Mouse (Mus musculus) left cerebral cortex, postnatal 14 days (tissue): ENCODE data around the gene Gm49340. TPM values are rescaled to one million over a fixed set of nuclear protein-coding genes. Genes with fewer than 3 reads are reported as not detected.
"Not testable (repeated sequence)": the region's sequence is repeated elsewhere in the genome, so short reads cannot be mapped to it uniquely, and the experiment has no call there.

Experiments used
- DNase-seq, 2 experiments: peaks; one replicate each; pipeline ENCODE4 v3.0.0; 2021 to 2022; ENCODE audit warnings: low spot score in 2 of 2, mixed read lengths in 1 of 2
- intact Hi-C: fragments of 180-260 bp; cut with DNase I; formaldehyde crosslinking; loops from one replicate; pipeline ENCODE4 v1.15.1; 2025
- long read RNA-seq, 2 experiments: library from polyadenylated mRNA; stranded (forward); transcript quantifications; one replicate each; pipeline ENCODE4 v2.0.0; 2021
- total RNA-seq, 2 experiments: library from RNA; stranded (reverse); gene quantifications; 2 replicates each; pipeline ENCODE4 v1.2.3; 2021

Gm49340 gene
- not detected for total RNA-seq
- long read RNA-seq, experiment 1 = 0 reads
- long read RNA-seq, experiment 2 = 0 reads

DNA sequence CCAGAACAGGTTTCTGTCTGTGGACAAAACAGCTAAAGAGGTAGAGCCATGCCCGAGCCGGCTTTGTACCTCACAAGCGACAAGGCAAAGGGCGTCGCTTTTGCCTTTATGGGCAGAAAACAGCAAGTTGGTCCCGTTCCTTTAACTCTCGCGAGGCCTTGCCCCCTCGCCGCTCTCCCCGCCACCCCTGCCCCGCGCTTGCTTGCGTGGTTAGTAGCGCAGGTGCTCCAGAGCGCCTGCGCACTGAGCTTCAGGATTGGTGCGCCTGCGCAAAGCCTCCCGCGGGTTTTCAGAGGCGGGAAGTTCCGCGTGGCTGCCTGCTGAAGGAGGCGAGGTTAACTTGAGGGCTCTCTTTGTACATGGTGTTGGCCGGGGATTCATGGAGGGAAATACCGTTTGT is at the start of gene Gm49340, which contains the start of the genes Aspa and Spata22:
Gene Gm49340, plus strand, starts transcription at position 300 of the 400 bp plus-strand sequence.
Gene Aspa, minus strand, starts transcription at position 155 of the 400 bp plus-strand sequence.
Gene Spata22, plus strand, starts transcription at position 300 of the 400 bp plus-strand sequence.
- DNase-seq = no peak
- intact Hi-C loops = no loop called here

DNA sequence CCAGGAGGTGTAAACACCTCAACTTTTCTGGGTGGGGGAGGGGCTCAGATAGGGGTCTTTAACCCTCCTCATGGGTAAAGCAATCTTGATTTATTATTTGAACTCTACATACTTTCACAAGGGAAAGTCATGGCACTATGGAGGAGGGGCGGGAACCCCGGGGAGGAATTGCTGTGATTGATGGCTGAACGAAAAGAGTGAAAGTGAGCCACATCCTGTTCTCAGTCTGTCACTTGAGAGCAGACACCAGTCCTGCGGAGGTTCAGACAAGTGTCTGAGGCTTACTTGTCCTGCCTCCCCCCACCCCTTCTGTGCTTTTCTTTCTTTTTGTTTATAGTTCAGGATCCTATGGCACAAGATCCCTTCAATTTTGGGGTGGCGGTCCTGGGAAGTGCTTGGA is 48.8 kb upstream of the Gm49340 start:
- DNase-seq = no peak
- intact Hi-C loops = loop anchor here (1.0 kb wide), 1 partner anchor 142 kb away; the partner anchor contains the start of gene Haspin

DNA sequence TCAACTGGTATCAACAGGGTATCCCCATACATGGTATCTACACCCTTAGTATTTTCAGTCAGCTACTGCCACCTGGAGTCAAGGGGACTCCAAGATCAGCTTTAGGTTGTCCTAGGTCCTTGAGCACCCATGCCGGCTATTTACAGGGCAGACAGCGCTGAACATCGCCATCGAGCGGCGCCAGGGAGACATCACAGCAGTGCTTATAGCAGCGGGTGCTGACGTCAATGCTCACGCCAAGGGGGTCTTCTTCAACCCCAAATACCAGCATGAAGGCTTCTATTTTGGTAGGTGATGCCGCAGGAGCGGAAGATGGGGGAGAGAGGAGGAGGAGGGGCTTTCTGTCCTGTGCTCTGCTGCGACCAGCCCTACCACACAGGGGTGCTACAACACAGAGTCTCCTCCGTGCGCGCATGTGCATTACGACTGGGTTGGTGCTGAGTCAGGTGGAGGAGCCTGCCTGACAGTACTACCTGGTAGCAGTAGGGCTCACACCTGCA is 48.0 kb upstream of the Gm49340 start:
- intact Hi-C loops = loop anchor here (1.0 kb wide), 1 partner anchor 143 kb away; the partner anchor contains the start of gene Haspin
- DNase-seq = peak; percentile 76 to 92

DNA sequence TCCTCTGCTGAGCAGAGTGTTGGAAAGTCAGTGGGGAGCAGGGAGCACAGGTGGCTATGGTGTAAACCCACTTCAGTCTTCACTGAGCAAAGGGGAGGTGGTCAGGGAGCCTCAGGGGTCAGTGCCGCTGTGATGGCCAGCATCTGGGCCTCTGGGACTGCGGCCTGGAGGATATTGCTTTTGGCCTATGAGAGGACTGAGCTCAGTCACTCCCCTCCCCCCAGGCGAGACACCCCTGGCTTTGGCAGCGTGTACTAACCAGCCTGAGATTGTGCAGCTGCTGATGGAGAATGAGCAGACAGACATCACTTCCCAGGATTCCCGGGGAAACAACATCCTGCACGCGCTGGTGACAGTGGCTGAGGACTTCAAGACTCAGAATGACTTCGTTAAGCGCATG is 46.2 kb upstream of the Gm49340 start:
- intact Hi-C loops = no loop called here
- DNase-seq = no peak

DNA sequence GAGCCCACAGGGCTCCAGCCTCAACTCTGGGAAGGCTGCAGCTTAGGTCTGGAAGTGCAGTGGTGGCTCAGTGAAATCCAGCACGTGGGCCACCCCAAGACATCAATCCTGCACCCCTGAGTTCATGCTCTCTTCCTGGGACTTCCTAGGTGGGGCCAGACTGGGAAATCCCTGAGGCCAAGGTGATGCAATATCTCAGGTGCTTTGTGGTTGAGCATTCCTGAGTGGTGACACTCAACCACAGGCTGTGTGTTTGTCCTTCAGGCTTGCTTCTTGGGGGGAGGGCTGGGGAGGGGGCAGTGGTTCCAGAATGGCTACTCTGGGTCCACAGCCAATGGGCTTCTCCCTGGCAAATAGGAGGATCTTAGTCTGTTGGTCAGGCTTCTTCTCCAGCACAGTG is 45.6 kb upstream of the Gm49340 start:
- DNase-seq = no peak
- intact Hi-C loops = no loop called here

DNA sequence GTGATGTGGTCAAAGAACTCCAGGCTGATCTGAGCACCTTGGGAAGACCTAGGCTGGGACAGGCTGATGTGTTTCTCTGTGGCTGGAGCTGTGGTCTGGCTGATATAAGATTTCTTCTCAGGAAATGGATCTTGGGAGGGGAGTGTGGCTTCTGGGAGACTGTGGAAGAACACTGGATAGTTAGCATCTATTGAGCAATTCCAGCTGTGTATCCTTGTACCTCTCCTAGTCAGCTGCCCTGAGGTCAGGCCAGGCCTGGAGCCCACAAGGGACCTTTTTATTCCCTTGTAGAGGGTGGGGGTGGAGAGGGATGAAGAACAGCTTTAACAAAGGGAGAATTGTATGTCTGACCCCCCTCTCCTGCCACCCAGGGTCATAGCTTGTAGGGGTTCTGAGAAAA is 45.2 kb upstream of the Gm49340 start:
- intact Hi-C loops = no loop called here
- DNase-seq = no peak

DNA sequence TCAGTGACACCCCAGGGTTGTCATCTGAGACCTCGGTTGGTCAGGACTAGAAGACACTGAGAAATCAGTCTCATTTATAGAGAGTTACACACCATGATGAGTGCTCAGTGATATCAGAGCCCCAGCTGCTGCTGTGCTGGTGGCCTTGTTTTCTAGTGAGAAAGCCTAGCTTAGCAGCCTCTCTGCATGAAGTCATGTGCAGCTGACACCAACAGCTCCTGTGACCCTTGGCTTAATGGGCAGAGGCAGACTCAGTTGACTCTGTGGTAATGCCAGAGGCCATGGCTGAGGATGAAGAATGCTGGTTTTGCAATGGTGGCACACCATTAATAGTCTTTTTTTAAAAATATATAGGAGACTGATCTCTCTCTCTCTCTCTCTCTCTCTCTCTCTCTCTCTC is 39.9 kb upstream of the Gm49340 start:
- intact Hi-C loops = no loop called here
- DNase-seq = no peak

DNA sequence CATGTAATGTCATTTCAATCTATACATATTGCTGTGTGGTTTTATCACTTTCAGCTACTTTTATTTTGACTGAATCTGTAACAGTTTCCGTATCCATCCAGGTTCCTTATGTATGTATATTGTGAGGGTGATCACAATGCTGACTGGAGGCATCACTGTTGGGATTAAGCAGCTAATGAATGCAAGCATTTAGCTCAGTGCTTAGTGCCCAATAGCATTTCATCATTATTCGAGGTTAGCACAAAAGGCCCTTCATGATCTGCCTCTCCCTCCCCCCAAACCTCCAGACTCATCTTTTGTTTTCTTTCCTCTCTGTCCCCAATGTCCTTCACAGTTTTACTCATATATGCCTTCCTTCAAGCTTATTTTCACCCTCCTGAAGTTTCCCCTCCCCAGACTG is 26.4 kb upstream of the Gm49340 start:
- DNase-seq = no peak
- intact Hi-C loops = no loop called here

DNA sequence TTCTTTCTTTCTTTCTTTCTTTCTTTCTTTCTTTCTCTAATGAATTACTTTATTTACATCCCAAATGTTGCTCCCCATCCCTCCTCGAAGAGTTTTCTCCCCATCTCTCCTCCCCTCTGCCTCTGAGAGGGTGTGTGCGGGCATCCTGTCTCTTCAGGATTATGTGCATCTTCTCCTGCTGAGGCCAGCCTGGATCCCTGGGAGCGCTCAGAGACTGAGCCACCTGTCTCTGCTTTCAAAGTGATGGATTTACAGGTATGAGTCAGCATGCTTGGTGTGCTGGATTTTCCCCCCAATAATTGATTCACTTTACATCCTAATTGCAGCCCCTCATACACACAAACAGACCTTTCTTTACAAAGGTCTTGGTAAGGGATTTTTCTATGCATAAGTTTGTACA is 13.6 kb upstream of the Gm49340 start:
- DNase-seq = no peak
- intact Hi-C loops = no loop called here

DNA sequence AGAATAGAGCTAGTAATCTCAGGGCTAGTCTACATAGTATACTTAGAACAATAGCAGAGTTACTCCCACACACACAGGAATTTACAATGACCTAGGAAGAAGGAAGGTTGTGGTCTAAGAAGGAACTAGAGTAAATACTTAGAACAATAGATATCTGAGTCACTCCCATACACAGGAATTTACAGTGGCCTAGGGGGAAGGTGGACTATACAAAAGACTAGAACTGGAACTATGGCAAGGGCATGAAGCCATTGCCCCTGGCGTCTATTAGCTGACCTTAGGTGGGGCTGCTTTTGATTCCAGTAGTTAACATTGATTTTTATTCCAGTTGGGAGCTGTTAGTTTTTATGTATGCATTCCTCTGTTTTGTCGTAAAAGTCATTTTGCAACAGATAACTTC is 11.0 kb upstream of the Gm49340 start:
- DNase-seq = not testable (repeated sequence)

DNA sequence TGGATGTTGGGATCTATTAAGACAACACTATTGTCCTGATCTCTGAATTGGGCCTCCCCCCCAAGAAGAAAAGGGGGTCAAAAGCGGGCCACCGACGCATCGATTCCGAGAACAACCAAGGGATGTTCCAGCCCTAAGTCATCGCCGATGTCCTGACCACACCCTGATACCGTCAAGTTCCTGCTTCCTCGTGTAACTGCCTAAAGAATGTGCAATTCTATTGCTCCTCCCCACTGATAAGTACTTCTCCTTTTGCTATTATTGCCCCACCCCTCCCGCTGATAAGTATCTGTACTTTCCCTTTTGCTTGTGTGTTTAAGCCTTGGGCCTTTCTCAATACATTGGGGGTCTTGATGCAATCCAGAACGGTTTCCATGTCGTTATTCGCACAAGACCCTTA is 8.5 kb upstream of the Gm49340 start:
- intact Hi-C loops, DNase-seq: not testable (repeated sequence)

More for the DNA sequence above, 11.0 kb upstream of the Gm49340 start:
- intact Hi-C loops = not testable (repeated sequence)

DNA sequence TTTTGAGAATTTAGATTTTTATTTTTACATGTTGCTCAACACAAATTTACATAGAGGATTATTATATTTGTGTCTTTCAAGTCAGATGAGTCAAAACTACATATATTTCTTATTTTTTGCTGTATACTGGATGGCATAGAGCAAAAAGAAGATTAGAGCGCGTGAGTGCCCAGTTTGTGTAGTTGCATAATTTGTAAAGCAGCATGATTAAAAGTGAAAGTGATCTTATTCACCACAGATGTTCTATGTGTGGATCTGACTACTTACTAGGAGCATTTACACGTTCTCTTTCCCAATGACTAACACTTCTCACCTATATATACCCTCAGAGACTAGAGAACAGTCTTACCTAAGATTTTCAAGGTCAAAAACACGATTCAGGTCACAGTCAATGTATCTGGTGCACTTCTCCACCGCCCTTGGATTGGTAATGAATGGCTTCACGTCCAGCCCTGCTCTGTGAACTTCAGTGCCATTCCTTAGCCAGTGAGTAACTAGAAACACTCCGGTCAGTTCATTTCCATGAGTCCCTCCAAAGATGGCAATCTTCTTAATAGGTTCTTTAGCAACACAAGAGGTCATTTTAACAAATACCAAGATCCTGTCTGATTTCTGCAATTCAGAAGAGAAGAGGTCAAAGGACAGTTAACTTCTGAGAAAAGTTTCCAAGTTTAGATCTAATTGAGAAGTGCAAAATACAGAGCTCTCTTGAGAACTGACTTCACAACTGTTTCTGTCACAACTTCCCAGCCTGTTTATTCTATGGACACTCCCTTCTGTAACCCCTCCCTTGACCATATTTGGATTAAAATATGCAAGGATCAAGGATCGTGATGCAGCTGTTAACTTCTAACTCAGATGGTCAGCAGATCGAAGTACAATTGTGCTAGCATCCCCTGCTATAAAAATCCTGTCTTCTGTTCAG is 5.4 kb upstream of the Gm49340 start:
- intact Hi-C loops = no loop called here

DNA sequence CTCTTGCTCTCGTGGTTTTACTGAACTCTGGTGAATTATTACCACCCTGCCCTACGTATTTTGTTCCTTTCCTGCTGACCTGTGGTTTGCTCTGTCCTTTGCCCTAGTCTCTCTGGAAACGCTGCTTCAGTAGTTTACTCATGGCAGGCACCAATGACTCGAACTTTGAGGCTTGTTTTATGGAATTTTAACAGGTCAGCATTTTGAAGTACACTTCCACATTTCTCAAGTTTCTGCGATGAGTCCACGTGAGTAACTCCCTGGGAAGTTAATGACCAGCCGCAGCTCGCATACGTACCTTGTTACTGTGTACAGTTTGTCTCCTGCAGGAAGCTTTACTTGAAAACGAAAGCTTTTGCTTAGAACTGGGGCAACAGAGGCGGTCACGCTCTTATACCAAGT is 3.1 kb upstream of the Gm49340 start:
- no peak for DNase-seq
- intact Hi-C loops = no loop called here

More for the DNA sequence above, 5.4 kb upstream of the Gm49340 start:
- no peak for DNase-seq

DNA sequence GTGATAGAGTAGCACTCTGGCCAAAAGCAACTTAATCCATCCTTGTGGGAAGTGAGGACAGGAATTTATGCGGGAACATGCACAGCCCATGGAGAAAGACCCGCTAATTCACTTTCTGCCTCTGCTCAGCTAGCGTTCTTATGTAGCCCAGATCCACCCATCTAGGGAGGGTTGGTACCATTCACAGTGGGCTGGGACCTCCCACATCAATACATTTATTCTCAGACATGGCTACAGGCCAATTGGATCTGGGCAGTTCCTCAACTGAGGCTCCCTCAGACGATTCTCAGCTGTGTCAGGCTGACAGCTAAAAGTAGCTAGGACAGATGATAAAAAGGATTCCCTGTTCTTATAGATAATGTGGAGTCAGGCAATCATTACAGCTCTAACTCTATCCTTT is 2.2 kb upstream of the Gm49340 start:
- intact Hi-C loops = no loop called here
- DNase-seq = peak; percentile 3 to 13

DNA sequence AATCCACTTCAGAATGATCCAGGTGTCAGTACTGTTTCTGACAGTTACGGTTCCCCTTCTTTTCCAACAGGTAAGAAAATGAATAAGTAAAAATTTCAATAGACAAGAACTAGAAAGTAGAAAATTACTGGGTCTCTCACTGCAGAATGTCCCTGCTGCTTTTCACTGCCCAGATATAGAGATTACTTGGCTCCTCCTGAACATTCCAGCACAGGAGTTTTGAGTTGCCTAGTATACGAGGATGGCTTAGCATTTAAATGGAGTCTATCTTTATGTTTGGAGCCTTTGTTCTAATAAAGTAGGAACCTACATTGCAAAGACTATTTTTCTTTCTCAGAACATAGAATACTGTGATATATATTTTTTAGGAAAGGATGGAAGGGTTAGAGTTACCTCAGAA is 3.8 kb downstream of the Gm49340 start:
- DNase-seq = no peak
- intact Hi-C loops = no loop called here

DNA sequence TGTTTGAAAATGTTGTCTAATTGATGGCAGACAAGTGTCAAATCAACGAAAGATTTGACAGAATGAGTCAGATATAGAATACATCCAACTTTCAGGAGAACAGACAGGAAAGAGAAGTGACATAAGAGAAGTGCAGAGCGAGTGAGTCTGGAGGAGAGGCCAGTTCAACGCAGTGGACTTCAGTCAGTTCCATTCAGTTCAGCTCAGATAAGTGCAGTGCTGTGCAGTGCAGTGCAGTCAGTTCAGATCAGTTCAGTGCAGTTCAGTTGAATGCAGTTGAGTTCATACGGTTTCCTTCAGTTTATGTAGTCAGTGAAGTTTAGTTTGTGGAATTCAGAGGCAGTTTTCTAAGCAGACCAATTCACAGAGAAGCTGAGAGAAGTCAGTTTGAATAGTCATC is 7.4 kb downstream of the Gm49340 start:
- intact Hi-C loops = no loop called here
- DNase-seq = no peak

DNA sequence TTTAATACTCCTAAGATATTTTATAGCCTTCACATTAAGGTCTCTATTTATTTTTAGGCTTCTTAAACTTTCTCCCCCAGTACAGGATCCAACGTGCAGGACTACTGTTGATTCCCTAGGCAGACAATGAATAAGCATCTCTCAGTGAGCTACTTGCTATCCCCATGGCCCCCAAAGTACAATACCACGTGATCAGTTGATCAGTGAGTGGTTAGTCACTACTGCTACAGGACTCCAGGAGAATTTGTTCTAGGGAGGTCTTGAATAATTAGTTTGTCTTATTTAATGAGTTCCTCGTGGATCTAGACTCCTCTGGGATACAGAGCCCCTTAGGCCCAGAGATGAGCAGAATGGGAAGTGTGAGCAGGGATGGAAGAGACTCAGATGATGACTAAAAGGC is 20.9 kb downstream of the Gm49340 start, which contains the start of gene Olfr20:
Gene Olfr20, plus strand, starts transcription at position 301 of the 400 bp plus-strand sequence.
- intact Hi-C loops = no loop called here
- DNase-seq = no peak

DNA sequence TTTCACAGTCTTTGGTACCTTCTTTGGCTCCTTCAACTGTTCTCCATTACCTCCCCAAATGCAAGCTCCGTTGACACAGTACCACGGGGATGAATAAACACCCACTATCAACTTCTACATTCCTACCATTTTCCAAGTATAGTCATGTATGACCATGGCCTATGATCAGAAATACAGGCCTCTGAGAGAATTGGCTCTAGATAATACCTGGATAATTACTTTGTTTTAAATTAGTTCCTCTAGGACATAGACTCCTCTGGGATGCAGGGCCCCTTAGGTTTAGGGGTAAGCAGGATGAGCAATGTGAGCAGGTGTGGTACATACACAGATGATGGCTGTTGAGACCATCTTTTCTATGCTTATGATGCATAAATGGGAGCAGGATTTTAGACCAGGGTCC is 41.4 kb downstream of the Gm49340 start, which contains the start of gene Olfr376:
Gene Olfr376, plus strand, starts transcription at position 301 of the 400 bp plus-strand sequence.
- DNase-seq = no peak
- intact Hi-C loops = no loop called here

DNA sequence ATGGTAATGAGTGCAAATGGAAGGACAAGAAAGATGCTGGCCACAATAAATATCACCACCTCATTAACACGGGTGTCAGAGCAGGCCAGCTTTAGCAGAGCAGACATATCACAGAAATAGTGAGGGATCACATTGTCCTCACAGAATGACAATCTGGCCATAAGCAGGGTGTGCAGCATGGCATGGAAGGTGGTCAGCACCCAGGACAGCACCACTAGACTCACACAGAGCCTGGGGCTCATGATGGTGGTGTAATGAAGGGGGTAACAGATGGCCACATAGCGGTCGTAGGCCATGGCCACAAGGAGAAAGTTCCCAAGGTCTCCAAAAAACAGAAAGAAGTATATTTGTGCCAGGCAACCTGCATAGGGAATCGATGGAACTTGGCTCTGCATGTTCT is 65.8 kb downstream of the Gm49340 start:
- DNase-seq = no peak
- intact Hi-C loops = no loop called here

DNA sequence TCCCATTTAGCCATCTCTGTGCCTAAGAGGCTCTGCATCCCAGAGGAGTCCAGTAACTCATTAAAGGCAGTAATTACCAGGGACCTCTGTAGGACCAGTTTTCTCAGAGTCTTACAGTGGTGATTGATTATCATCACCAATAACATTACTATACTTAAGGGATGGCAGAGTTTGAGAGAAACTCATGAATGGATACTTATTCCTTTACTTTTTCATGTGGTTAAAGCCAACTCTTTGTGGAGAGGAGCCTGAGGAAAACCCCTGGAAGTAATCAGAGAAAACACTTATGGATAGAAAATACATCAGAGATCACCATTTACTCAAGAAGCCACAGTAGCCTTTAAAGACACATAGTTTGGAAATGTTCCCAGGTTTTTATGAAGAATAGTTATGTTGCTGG is 70.0 kb downstream of the Gm49340 start, which contains the start of gene Olfr1:
Gene Olfr1, minus strand, starts transcription at position 101 of the 400 bp plus-strand sequence.
- intact Hi-C loops = no loop called here
- no peak for DNase-seq
